Mouse (Mus musculus): ENCODE measurements around the gene Snx9. TPM values are rescaled to one million over a fixed set of nuclear protein-coding genes. Genes with fewer than 3 reads are reported as not detected.

Snx9 gene
- polyA plus RNA-seq, 1 experiment from 2014 or later: 30.6 TPM

DNA sequence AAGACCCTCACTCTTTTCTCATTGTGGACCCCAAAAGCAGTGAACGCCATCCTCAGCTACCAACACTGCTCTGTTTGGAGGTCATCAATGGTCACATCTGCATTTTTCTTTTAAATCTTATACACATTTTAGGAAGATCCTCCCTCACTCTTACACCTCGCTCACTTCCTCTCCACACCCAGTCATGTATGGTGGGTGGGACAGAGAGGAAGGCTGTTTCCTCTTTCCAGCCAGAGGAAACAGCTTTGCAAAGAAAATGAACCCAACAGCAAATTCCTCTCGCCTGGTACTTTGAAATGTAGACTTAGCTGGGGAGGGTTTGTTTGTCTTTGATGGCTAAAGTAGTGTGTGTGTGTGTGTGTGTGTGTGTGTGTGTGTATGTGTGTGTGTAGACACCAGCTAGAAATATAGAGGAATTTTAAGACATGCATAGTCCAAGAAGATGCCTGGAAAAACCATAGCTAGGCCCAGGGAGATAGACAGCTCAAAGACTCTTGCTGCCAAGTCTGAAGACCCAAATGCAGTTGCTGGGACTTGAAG, 33.2 kb upstream of the Snx9 start:
- Histone ChIP-seq H3K27ac (peak overlapping the region; percentile 23; the same call in 1 of the 2 replicates), H3K4me1 (replicated peaks) (peaks cover 14% of the 10 kb centered on the region; the same call in 1 of the 2 replicates), H3K4me3 (replicated peaks) (no peak overlapping the region), H3K36me3 (no peaks in the 10 kb centered on the region), H3K4me2 (no peak overlapping the region), H3K9me3 (no peaks in the 10 kb centered on the region), H3K27me3 (no peaks in the 10 kb centered on the region), H3K9ac (replicated peaks) (no peak overlapping the region)
- 78% methylated on average over 3 of the region's 3 CpGs for WGBS
- no peak for ATAC-seq (ENCODE audit: insufficient number of reproducible peaks, insufficient read depth, low FRiP score, low TSS enrichment, low read depth)

DNA sequence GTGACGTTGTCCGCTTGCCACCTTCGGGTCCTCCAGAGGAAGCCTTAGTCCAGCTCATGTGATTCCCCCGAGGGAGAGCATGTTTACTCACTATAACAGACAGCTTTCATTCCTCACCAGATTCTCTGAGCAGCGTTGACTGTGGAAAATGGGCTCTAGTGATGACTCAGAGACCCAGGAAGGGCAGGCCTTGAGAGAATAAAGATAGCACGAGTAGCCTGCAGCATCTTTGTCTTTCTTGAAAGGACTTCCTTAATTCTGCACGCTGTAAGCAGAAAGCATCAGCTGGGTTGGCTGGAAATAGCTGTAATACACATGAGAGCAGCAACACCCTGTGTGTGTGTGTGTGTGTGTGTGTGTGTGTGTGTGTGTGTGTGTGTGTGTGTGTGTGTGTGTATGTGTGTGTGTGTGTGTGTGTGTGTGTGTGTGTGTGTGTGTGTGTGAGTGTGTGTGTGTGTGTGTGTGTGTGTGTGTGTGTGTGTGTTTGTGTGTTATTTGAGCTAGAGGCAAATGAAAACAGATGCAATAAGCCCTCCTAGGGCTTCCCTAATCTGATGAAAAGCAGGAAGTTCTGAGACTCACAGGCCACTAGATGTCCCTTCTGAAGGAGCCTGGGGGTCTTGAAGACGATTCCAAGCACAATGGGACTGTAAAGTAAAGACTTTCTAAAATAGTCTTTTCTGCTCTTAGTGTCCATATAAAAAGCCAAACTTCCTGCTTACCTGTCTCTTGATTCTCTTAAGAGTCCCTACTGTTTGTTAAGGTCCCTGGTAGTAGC, 27.1 kb upstream of the Snx9 start:
- 0 out of 2 replicates have a peak, but pooled peaks cover 9% of the 10 kb centered on the region for H3K4me1 ChIP-seq (replicated peaks)
- H3K36me3 ChIP-seq: no peaks in the 10 kb centered on the region
- no peaks in the 10 kb centered on the region for H3K27me3 ChIP-seq
- no peak overlapping the region for H3K9ac ChIP-seq (replicated peaks)
- ATAC-seq (ENCODE audit: insufficient number of reproducible peaks, insufficient read depth, low FRiP score, low TSS enrichment, low read depth): no peak
- H3K4me2 ChIP-seq: no peak overlapping the region
- no peaks in the 10 kb centered on the region for H3K9me3 ChIP-seq
- no peak overlapping the region for H3K4me3 ChIP-seq (replicated peaks)
- WGBS: 69% methylated on average over 8 of the region's 8 CpGs
- no peak overlapping the region for H3K27ac ChIP-seq

GRCm38 (mm10) chr17:5814641-5814920, 26.5 kb upstream of the Snx9 start:
- H3K4me2 ChIP-seq: no peak overlapping the region
- H3K4me3 ChIP-seq (replicated peaks): no peak overlapping the region
- peaks cover 14% of the 10 kb centered on the region; the same call in 1 of the 2 replicates for H3K4me1 ChIP-seq (replicated peaks)
- H3K36me3 ChIP-seq: no peaks in the 10 kb centered on the region
- WGBS: 18% methylated on average over 1 of the region's 1 CpGs
- H3K9ac ChIP-seq (replicated peaks): no peak overlapping the region
- no peaks in the 10 kb centered on the region for H3K27me3 ChIP-seq
- no peak overlapping the region for H3K27ac ChIP-seq
- ATAC-seq (ENCODE audit: insufficient number of reproducible peaks, insufficient read depth, low FRiP score, low TSS enrichment, low read depth): no peak
- no peaks in the 10 kb centered on the region for H3K9me3 ChIP-seq

- no peaks in the 10 kb centered on the region for H3K9me3 ChIP-seq
- H3K4me1 ChIP-seq (replicated peaks): peaks cover 19% of the 10 kb centered on the region; the same call in 1 of the 2 replicates
- H3K27me3 ChIP-seq: no peaks in the 10 kb centered on the region
- H3K36me3 ChIP-seq: no peaks in the 10 kb centered on the region
- no peak overlapping the region for H3K27ac ChIP-seq
- 89% methylated on average over 2 of the region's 2 CpGs for WGBS
- no peak for ATAC-seq (ENCODE audit: insufficient number of reproducible peaks, insufficient read depth, low FRiP score, low TSS enrichment, low read depth)
- no peak overlapping the region for H3K4me2 ChIP-seq
- H3K4me3 ChIP-seq (replicated peaks): no peak overlapping the region
- H3K9ac ChIP-seq (replicated peaks): no peak overlapping the region
These were observed 23.3 kb upstream of the Snx9 start for GRCm38 (mm10) chr17:5817871-5818270.

DNA sequence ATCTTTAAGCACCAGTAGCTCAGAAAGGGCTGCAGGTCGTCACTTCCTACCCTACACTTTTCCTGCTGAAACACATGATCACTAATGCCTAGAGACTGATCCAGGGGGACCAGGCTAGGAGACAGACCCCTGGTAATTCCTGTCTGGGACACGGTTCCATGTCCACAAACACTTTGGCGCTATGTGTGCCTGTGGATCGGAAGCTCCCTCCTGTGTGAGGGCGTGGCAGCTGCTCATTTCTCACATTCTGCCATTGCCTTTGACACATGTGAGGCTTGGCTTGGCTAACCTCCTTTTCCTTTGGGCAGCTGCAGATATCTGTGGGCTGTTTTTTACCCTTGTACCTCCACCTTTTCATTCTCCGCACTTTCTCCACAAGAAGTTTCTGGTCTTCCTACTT, 22.0 kb upstream of the Snx9 start:
- peak overlapping the region; percentile 59; the same call in 1 of the 2 replicates for H3K27ac ChIP-seq
- H3K4me2 ChIP-seq: no peak overlapping the region

GRCm38 (mm10) chr17:5819799-5820201, 21.3 kb upstream of the Snx9 start:
- Histone ChIP-seq H3K36me3 (no peaks in the 10 kb centered on the region), H3K4me2 (no peak overlapping the region), H3K9ac (replicated peaks) (no peak overlapping the region), H3K27ac (0 out of 2 replicates have a peak overlapping the region, but pooled peaks have one; percentile 59), H3K27me3 (no peaks in the 10 kb centered on the region), H3K4me1 (replicated peaks) (peaks cover 16% of the 10 kb centered on the region; the same call in 1 of the 2 replicates), H3K4me3 (replicated peaks) (no peak overlapping the region), H3K9me3 (no peaks in the 10 kb centered on the region)
- 51% methylated on average over 9 of the region's 9 CpGs for WGBS
- ATAC-seq (ENCODE audit: insufficient number of reproducible peaks, insufficient read depth, low FRiP score, low TSS enrichment, low read depth): 0 out of 2 replicates have a peak, but pooled peaks have one; percentile 63

More for the DNA sequence above, 22.0 kb upstream of the Snx9 start:
- no peaks in the 10 kb centered on the region for H3K9me3 ChIP-seq
- peaks cover 19% of the 10 kb centered on the region; the same call in 1 of the 2 replicates for H3K4me1 ChIP-seq (replicated peaks)
- H3K36me3 ChIP-seq: no peaks in the 10 kb centered on the region
- H3K27me3 ChIP-seq: no peaks in the 10 kb centered on the region
- ATAC-seq (ENCODE audit: insufficient number of reproducible peaks, insufficient read depth, low FRiP score, low TSS enrichment, low read depth): no peak
- H3K9ac ChIP-seq (replicated peaks): no peak overlapping the region
- 70% methylated on average over 6 of the region's 6 CpGs for WGBS
- no peak overlapping the region for H3K4me3 ChIP-seq (replicated peaks)

GRCm38 (mm10) chr17:5822541-5822940, 18.6 kb upstream of the Snx9 start:
- no peaks in the 10 kb centered on the region for H3K9me3 ChIP-seq
- no peaks in the 10 kb centered on the region for H3K27me3 ChIP-seq
- H3K9ac ChIP-seq (replicated peaks): no peak overlapping the region
- H3K36me3 ChIP-seq: no peaks in the 10 kb centered on the region
- no peak overlapping the region for H3K27ac ChIP-seq
- no peak overlapping the region for H3K4me2 ChIP-seq
- peaks cover 14% of the 10 kb centered on the region; the same call in 1 of the 2 replicates for H3K4me1 ChIP-seq (replicated peaks)
- no peak overlapping the region for H3K4me3 ChIP-seq (replicated peaks)
- 67% methylated on average over 2 of the region's 2 CpGs for WGBS
- ATAC-seq (ENCODE audit: insufficient number of reproducible peaks, insufficient read depth, low FRiP score, low TSS enrichment, low read depth): no peak

GRCm38 (mm10) chr17:5823032-5823431, 18.1 kb upstream of the Snx9 start:
- H3K4me2 ChIP-seq: no peak overlapping the region
- no peak for ATAC-seq (ENCODE audit: insufficient number of reproducible peaks, insufficient read depth, low FRiP score, low TSS enrichment, low read depth)
- H3K4me3 ChIP-seq (replicated peaks): no peak overlapping the region
- no peaks in the 10 kb centered on the region for H3K9me3 ChIP-seq
- no peaks in the 10 kb centered on the region for H3K27me3 ChIP-seq
- H3K27ac ChIP-seq: no peak overlapping the region
- H3K9ac ChIP-seq (replicated peaks): no peak overlapping the region
- no peaks in the 10 kb centered on the region for H3K36me3 ChIP-seq
- peaks cover 14% of the 10 kb centered on the region for H3K4me1 ChIP-seq (replicated peaks)
- WGBS: 89% methylated on average over 11 of the region's 11 CpGs

DNA sequence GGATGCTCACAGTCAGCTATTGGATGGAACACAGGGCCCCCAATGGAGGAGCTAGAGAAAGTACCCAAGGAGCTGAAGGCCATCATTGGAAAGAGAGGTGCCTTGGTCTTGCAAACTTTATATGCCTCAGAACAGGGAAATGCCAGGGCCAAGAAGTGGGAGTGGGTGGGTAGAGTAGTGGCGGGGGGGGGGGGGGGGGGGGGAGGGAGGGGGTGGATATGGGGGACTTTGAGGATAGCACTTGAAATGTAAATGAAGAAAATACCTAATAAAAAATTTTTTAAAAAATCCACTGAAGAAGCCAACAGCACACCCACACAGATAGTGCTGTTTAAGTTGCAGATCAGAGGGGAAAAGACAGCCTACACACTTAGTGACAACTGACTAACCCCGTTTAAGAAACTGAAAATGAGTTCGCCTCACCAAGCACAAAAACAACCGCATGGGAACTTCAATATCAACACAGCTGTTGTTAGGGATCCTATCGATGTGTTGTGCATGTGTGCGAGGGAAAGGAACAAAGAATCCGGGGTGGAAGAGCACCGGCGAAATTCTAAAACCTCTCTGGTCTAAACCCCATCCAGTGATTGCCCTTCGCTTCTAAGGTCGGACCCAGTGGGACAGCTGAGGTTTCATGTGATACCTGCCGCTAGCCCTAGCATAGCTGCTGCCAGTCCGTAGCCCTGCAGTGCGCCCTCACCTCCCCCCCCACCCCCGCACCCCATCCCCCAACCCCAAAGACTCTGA, 13.1 kb upstream of the Snx9 start:
- ATAC-seq (ENCODE audit: insufficient number of reproducible peaks, insufficient read depth, low FRiP score, low TSS enrichment, low read depth): no peak
- H3K4me3 ChIP-seq (replicated peaks): 0 out of 2 replicates have a peak overlapping the region, but pooled peaks have one; percentile 9
- H3K27ac ChIP-seq: no peak overlapping the region
- no peaks in the 10 kb centered on the region for H3K27me3 ChIP-seq
- H3K4me1 ChIP-seq (replicated peaks): peaks cover 9% of the 10 kb centered on the region; the same call in 1 of the 2 replicates
- H3K4me2 ChIP-seq: peak overlapping the region; percentile 36
- H3K9me3 ChIP-seq: no peaks in the 10 kb centered on the region
- 0 out of 2 replicates have a peak overlapping the region, but pooled peaks have one; percentile 34 for H3K9ac ChIP-seq (replicated peaks)
- WGBS: 15% methylated on average over 14 of the region's 15 CpGs
- no peaks in the 10 kb centered on the region for H3K36me3 ChIP-seq

DNA sequence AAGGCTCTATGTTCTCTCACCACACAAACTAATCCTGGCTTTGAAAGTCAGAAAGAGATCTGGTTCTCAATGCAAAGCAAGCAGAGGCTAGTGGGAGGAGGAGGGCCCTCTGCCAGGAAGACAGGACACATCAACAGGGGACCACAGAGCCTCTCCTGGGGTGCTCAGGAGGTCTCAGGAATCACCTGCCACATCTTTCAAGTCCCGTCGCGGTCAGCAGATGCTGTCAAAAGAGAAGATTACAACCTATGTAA, 12.6 kb upstream of the Snx9 start:
- 5% methylated on average over 3 of the region's 3 CpGs for WGBS
- H3K4me2 ChIP-seq: peak overlapping the region; percentile 36

DNA sequence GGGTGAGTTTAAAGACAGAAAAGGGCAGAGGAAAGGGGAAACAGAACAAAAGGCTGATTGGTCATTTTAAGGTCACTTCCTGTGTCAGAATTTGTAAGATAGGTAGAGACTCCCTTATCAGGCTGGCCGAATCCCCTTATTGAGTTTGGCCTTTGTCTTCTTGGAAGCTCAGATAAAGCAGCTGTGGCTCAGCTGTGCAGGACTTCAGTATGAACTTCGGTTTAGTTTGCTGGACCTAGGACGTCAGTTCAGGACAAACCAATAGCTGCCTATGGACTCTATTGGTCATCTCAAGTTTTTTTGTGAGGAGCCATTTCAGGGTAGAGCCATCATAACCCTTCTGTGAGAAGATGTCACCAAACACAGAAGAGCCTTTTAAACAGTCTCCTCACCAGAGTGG, 12.2 kb upstream of the Snx9 start:
- H3K9me3 ChIP-seq: no peaks in the 10 kb centered on the region
- H3K27me3 ChIP-seq: no peaks in the 10 kb centered on the region
- ATAC-seq (ENCODE audit: insufficient number of reproducible peaks, insufficient read depth, low FRiP score, low TSS enrichment, low read depth): no peak
- 72% methylated on average over 3 of the region's 3 CpGs for WGBS
- no peak overlapping the region for H3K4me2 ChIP-seq
- no peak overlapping the region for H3K4me3 ChIP-seq (replicated peaks)
- H3K4me1 ChIP-seq (replicated peaks): peaks cover 9% of the 10 kb centered on the region; the same call in 1 of the 2 replicates
- H3K36me3 ChIP-seq: no peaks in the 10 kb centered on the region
- no peak overlapping the region for H3K9ac ChIP-seq (replicated peaks)
- no peak overlapping the region for H3K27ac ChIP-seq

More for the DNA sequence above, 12.6 kb upstream of the Snx9 start:
- H3K4me3 ChIP-seq (replicated peaks): 0 out of 2 replicates have a peak overlapping the region, but pooled peaks have one; percentile 9
- H3K4me1 ChIP-seq (replicated peaks): peaks cover 9% of the 10 kb centered on the region; the same call in 1 of the 2 replicates
- ATAC-seq (ENCODE audit: insufficient number of reproducible peaks, insufficient read depth, low FRiP score, low TSS enrichment, low read depth): no peak
- no peaks in the 10 kb centered on the region for H3K9me3 ChIP-seq
- H3K27me3 ChIP-seq: no peaks in the 10 kb centered on the region
- no peak overlapping the region for H3K27ac ChIP-seq
- H3K36me3 ChIP-seq: no peaks in the 10 kb centered on the region
- 0 out of 2 replicates have a peak overlapping the region, but pooled peaks have one; percentile 34 for H3K9ac ChIP-seq (replicated peaks)

Data from limb, embryonic 12.5 days (tissue).